Comparison of ENCODE assay signal across 8 mouse cellular contexts in genomic region chr12:57211353-57212311, GRCm38 (mm10). TPM values are rescaled to one million over a fixed set of nuclear protein-coding genes. Genes with fewer than 3 reads are reported as not detected.
A peak's percentile ranks its signal among the peaks of the same experiment; 100 is the strongest.
DNase-seq lines count a peak whose midpoint lies in the region; ATAC-seq and TF ChIP-seq lines count a peak whose summit lies in the region.

No protein-coding gene starts in this region.

- peak; percentile 86 for ATAC-seq in erythroblast, adult 5-6 weeks (replicated peaks; ENCODE audit: low FRiP score, poor library complexity, severe bottlenecking)
- ATAC-seq in neural tube, embryonic 13.5 days (ENCODE audit: low read depth), result peak; percentile 75

- peak overlapping the region; percentile 64; the same call in 1 of the 2 replicates for H3K27ac ChIP-seq in bone marrow, adult 2 months (ENCODE audit: control insufficient read depth, insufficient read depth, low read depth, low read length, poor library complexity)
- H3K27ac ChIP-seq in neural tube, embryonic 13.5 days (replicated peaks), result 0 out of 2 replicates have a peak overlapping the region, but pooled peaks have one; percentile 19

- TF ChIP-seq POLR2A in bone marrow, adult 2 months (IDR thresholded peaks at IDR 0.05; ENCODE audit: borderline replicate concordance, control insufficient read depth, low read depth, low read length), result peak; percentile 15; the same call in 1 of the 2 replicates
- TF ChIP-seq POLR2A in lung, adult 2 months (IDR thresholded peaks at IDR 0.05; ENCODE audit: borderline replicate concordance, extremely low read depth, low read depth, low read length), result peak; percentile 17; the same call in 1 of the 2 replicates

- TF ChIP-seq CTCF in bone marrow, adult 2 months (IDR thresholded peaks at IDR 0.05; ENCODE audit: control insufficient read depth, insufficient read depth, low read length), result no peak
- no peak for TF ChIP-seq CTCF in lung, adult 2 months (IDR thresholded peaks at IDR 0.05; ENCODE audit: insufficient read depth, low read length)

- H3K4me2 ChIP-seq in neural tube, embryonic 13.5 days, result peak overlapping the region; percentile 84

- no peaks in the 10 kb centered on the region for H3K27me3 ChIP-seq in neural tube, embryonic 13.5 days

- peaks cover 5% of the 10 kb centered on the region for H3K4me1 ChIP-seq in bone marrow, adult 2 months (ENCODE audit: control insufficient read depth, insufficient read depth, low read length)
- H3K4me1 ChIP-seq in lung, adult 2 months (ENCODE audit: control insufficient read depth, insufficient read depth, low read length), result peaks cover 3% of the 10 kb centered on the region; the same call in 1 of the 2 replicates
- H3K4me1 ChIP-seq in neural tube, embryonic 13.5 days (replicated peaks), result peaks cover 8% of the 10 kb centered on the region

- H3K4me3 ChIP-seq in bone marrow, adult 2 months (replicated peaks; ENCODE audit: control insufficient read depth, low read depth, low read length), result peak overlapping the region; percentile 77
- peak overlapping the region; percentile 71 for H3K4me3 ChIP-seq in lung, adult 2 months (replicated peaks; ENCODE audit: extremely low read depth, low read depth, low read length)
- peak overlapping the region; percentile 48 for H3K4me3 ChIP-seq in neural tube, embryonic 13.5 days

- DNase-seq in CD4-positive helper T cell, adult 2 months (ENCODE audit: low read depth, low spot score), result peak; percentile 21
- peak; percentile 12 for DNase-seq in heart, postnatal 25 days (ENCODE audit: low spot score)
- DNase-seq in kidney, postnatal 36 days, result peak; percentile 26 to 73
- DNase-seq in lung, adult 2 months, result peak; percentile 42
- peak; percentile 45 for DNase-seq in thymus, postnatal 0 days (ENCODE audit: low spot score)

- peak overlapping the region; percentile 72 for H3K9ac ChIP-seq in neural tube, embryonic 13.5 days

- WGBS in bone marrow, adult 2 months, result 7% methylated on average over 30 of the region's 30 CpGs
- WGBS in lung, adult 2 months, result 5% methylated on average over 30 of the region's 30 CpGs
- WGBS in neural tube, embryonic 13.5 days, result 9% methylated on average over 30 of the region's 30 CpGs

- H3K9me3 ChIP-seq in neural tube, embryonic 13.5 days, result no peaks in the 10 kb centered on the region

- intact Hi-C loops in heart, postnatal 25 days (cut with DNase I), result no loop called here

- H3K36me3 ChIP-seq in neural tube, embryonic 13.5 days, result no peaks in the 10 kb centered on the region

RNA-seq across cellular contexts. Expression of gene Slc25a21, which starts 14.4 kb away (rescaled TPM):
- 9.5 and 18.3 TPM in 2 replicates for polyA plus RNA-seq in bone marrow, adult 2 months (2011; ENCODE audit: insufficient read depth, insufficient read length, low replicate concordance, missing spikeins)
- total RNA-seq in erythroblast, adult 5-6 weeks (2015; ENCODE audit: low replicate concordance), result 33.4 and 40.5 TPM in 2 replicates
- 33.8 and 48.9 TPM in 2 replicates for total RNA-seq in erythroblast, adult 5-6 weeks (2017; ENCODE audit: low replicate concordance)
- under 1 TPM; 0.08 to 0.42 TPM for total RNA-seq in heart, postnatal 25 days (2021)
- polyA plus RNA-seq in lung, adult 2 months (2012; rRNA removed), result 0.04 TPM in 1 of 2 replicates, not detected in the other
- polyA plus RNA-seq in neural tube, embryonic 13.5 days (2015; fragmentation: Nextera tagmentation; extraction: Ambion mirVana), result 0.28 TPM in 1 of 2 replicates, not detected in the other
- 0.53 and 0.66 TPM in 2 replicates for polyA plus RNA-seq in thymus, postnatal 0 days (2015; fragmentation: Nextera tagmentation; extraction: Ambion mirVana)

RNA-seq across cellular contexts. Expression of gene Prps1l3, which starts 18.6 kb away (rescaled TPM):
- 9.0 and 10.7 TPM in 2 replicates for polyA plus RNA-seq in bone marrow, adult 2 months (2011; ENCODE audit: insufficient read depth, insufficient read length, low replicate concordance, missing spikeins)
- total RNA-seq in erythroblast, adult 5-6 weeks (2015; ENCODE audit: low replicate concordance), result 10.6 and 15.9 TPM in 2 replicates
- total RNA-seq in erythroblast, adult 5-6 weeks (2017; ENCODE audit: low replicate concordance), result 16.3 and 20.1 TPM in 2 replicates
- 10 to 100 TPM; 16.0 to 18.1 TPM for total RNA-seq in heart, postnatal 25 days (2021)
- 10.4 and 11.1 TPM in 2 replicates for polyA plus RNA-seq in lung, adult 2 months (2012; rRNA removed)
- 29.3 and 33.4 TPM in 2 replicates for polyA plus RNA-seq in neural tube, embryonic 13.5 days (2015; fragmentation: Nextera tagmentation; extraction: Ambion mirVana)
- polyA plus RNA-seq in thymus, postnatal 0 days (2015; fragmentation: Nextera tagmentation; extraction: Ambion mirVana), result 64.7 and 72.1 TPM in 2 replicates

RNA-seq across cellular contexts. Expression of gene Mipol1, which starts 18.6 kb away (rescaled TPM):
- polyA plus RNA-seq in bone marrow, adult 2 months (2011; ENCODE audit: insufficient read depth, insufficient read length, low replicate concordance, missing spikeins), result 2.5 and 3.3 TPM in 2 replicates
- total RNA-seq in erythroblast, adult 5-6 weeks (2015; ENCODE audit: low replicate concordance), result 0.63 TPM in 1 of 2 replicates, not detected in the other
- total RNA-seq in erythroblast, adult 5-6 weeks (2017; ENCODE audit: low replicate concordance), result 0.60 and 0.98 TPM in 2 replicates
- total RNA-seq in heart, postnatal 25 days (2021), result 1 to 10 TPM; 4.0 to 4.4 TPM
- 1.6 and 1.9 TPM in 2 replicates for polyA plus RNA-seq in lung, adult 2 months (2012; rRNA removed)
- 4.8 and 6.3 TPM in 2 replicates for polyA plus RNA-seq in neural tube, embryonic 13.5 days (2015; fragmentation: Nextera tagmentation; extraction: Ambion mirVana)
- 7.4 and 8.3 TPM in 2 replicates for polyA plus RNA-seq in thymus, postnatal 0 days (2015; fragmentation: Nextera tagmentation; extraction: Ambion mirVana)

Comparison
In these comparisons a context has a peak if more than half of its experiments do, and no peak if none do; other contexts are left out.
1. Peak in every context shown above with its lines: DNase-seq, ATAC-seq, H3K4me3 ChIP-seq and H3K27ac ChIP-seq.